Mouse (Mus musculus) embryo, embryonic 9.5 days (tissue): ENCODE data around the gene Gbp6.
"Not testable (repeated sequence)": the region's sequence is repeated elsewhere in the genome, so short reads cannot be mapped to it uniquely, and the experiment has no call there.

Experiments used
- DNase-seq: peaks from one replicate; pipeline ENCODE4 v3.0.0-alpha.2; 2017; ENCODE audit errors: extremely low spot score

The Gbp6 gene

DNA sequence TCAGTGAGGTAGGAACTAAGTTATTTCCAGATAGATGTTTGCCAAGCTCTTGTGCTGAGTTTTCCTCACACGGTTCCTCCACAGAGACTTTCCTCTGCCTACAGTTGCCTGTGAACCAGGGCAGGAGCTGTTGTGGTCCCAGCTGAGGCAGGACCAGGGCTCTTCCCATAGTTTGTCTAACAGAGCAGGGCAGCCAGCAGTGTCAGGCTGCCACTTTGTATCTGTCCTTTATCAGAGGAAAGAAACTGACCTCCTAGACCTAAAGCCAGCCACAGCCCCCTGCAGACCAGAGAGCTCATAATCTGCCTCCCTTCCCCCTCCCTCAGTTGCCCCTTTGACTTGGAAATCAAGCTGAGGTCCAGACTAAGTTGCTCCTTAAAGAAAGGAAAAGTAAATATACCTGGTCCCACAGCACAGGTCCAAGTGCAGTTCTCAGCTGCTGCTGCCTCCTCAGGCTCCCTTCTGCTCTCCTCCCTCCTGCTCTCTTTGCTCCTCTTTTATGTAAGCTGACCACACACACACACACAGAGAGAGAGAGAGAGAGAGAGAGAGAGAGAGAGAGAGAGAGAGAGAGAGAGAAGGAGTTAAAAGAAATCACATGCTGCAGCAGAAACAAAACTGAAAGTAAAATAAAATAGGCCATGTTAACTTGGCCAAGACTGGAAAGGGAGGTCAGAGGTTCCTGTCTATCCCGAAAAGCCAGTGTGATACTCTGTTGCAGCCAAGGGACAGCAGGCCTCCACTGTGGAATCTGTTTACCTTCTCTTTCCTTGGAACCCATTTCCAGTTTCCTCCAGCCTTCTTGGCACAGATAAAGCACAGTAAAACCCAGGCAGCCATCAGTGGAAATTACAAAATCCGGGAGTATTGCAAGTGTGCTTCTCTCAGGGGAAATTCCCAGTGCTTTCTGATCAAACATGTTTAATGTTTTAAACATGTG lies at the start of gene Gbp6, which contains the start of gene Gm43302:
Gbp6 (minus strand) TSS at position 473 of the 940 bp plus-strand sequence.
Gm43302 (minus strand) TSS at position 470 of the 940 bp plus-strand sequence.
- not testable (repeated sequence) for DNase-seq

DNA sequence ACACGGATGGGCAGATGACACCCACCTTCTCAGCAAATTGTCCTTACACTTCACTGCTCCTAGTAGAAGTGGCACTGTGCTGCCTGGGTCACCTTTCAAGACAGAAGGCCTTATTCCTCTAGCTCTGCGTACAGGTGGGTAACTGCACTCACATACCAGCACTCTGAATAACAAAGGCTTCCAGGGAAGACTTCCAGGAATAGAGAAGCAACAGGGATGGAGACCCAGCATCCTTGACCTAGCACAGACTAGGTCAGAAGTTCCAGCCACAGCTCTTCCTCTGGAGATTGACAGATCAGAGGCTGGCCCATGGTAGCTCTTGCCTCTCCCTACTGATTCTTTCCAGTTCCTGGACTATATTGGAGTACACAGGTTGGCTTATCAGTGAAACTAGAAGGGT lies 47.8 kb upstream of the Gbp6 start:
- no peak for DNase-seq

DNA sequence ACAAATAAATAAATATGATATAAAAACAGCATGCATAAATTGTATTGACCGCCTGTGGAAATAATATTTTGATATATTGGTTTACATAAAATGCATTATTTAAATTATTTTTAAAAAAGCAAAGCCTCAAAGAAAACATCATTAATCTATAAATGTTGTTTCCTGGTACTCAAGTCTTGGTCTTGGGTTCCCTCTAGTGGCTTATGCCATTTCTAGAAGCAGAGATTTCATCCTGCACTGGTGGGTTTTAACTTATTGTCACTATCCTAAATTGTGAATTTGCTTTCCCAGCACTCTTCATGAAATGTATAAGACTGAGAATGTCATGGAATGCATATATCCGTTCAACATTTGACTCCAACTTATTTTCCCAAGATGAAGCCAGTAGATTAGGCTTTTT lies 29.0 kb upstream of the Gbp6 start:
- DNase-seq: no peak

- no peak for DNase-seq
These were observed 17.4 kb upstream of the Gbp6 start for GRCm38 (mm10) chr5:105310941-105311340.

- not testable (repeated sequence) for DNase-seq
These were observed 15.7 kb upstream of the Gbp6 start for GRCm38 (mm10) chr5:105309148-105309547.

GRCm38 (mm10) chr5:105306946-105307345 lies 13.4 kb upstream of the Gbp6 start:
- not testable (repeated sequence) for DNase-seq

DNA sequence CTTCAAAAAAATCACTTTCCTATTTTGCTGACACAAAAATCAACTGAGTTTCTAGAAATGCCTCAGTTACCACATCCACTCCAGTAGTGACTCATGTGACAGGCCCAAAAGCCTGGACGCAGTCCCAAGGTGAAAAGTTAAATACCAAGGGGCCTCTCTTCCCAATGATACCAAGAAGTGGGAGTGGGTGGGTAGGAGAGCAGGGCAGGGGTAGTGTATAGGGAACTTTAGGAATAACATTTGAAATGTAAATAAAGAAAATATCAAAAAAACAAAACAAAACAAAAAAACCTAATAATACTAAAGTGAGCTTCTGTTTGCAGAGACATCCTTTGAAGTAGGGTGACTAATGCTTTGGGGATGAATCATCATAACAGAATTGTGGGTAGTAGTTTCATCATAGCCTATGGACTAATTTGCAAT lies 12.7 kb upstream of the Gbp6 start:
- no peak for DNase-seq

DNA sequence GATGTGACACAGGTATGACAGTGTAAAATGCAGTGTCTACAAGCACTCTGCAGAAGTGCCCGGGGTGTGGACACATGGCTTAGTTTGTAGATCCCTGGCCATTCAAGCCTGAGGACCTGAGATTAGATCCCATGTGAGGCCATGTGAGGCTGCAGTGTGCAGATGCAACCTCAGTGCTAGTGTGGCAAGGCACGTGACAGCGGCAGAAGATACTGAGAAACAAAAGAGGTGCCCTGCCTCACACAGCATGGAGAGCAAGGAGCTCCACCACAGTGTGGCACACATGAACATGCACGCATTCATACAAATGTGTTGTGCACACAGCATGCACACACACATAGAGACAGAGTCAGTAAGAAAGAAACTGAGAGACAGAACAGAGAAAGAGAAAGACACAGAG lies 12.2 kb upstream of the Gbp6 start:
- DNase-seq: not testable (repeated sequence)

DNA sequence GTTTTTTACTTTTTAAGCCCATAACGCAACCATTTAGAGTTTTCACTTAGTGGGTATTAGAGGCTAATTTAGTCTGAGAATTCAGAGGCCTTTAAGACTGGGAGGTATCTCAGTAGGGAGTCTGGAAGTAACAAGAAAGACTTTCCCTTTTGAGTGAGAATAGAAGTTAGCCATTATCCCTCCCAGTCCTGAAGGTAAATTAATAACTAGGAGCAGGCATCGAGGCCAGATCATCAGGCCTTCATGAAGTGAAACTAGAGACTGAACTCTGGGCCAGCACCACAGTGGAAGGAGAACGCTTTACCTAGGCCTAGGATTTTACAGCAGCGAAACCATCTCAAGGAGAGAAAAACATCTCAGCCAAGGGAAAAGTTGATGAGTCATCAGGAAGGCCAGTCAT lies 8.5 kb upstream of the Gbp6 start:
- DNase-seq: no peak

- no peak for DNase-seq
These were observed 8.0 kb upstream of the Gbp6 start for GRCm38 (mm10) chr5:105301531-105301930.

GRCm38 (mm10) chr5:105295746-105296145 lies 2.2 kb upstream of the Gbp6 start:
- DNase-seq: no peak

DNA sequence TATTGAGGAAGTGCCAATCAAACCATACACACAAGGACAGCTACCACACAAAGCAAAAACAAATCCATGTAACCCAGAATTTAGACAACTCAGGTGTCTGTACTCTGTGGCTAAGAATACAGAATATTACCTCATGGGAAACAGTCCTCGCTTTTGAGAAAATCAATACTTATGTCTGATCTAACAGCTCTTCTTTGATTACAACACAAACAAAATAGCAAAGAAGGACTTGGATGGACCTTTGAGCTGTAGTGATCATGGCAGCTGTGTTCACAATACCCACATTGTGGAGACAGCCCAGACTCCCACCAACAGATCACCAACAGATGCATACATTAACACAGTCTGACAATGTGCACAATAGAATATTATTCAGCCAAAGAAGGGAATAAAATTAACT lies 1.0 kb downstream of the Gbp6 start:
- DNase-seq: no peak

DNA sequence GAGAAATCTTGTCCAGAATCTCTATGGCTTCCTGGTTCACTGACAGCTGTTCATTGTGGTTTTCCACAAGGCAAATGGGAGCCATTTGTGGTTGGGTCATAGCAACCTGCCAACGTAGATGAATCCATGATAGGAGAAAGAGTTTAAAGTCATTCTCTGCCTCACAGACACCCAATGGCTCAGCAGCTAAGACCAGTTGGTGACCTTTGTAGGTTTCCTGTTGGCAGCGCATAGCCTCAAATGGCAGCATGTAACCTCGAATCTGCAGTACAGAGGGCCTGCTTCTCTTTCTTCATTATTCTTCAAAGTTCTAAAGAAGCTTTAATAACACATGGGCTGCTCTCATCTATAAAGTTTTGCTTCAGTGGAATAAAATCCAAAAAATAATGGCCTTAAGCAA lies 2.6 kb downstream of the Gbp6 start:
- DNase-seq: not testable (repeated sequence)

- DNase-seq: not testable (repeated sequence)
These were observed 32.8 kb downstream of the Gbp6 start for GRCm38 (mm10) chr5:105260673-105261072.

- no peak for DNase-seq
These were observed 41.0 kb downstream of the Gbp6 start for GRCm38 (mm10) chr5:105252491-105252890.

- not testable (repeated sequence) for DNase-seq
These were observed 48.8 kb downstream of the Gbp6 start for GRCm38 (mm10) chr5:105244741-105245140.

- DNase-seq: not testable (repeated sequence)
These were observed 52.5 kb downstream of the Gbp6 start for GRCm38 (mm10) chr5:105240982-105241381.

GRCm38 (mm10) chr5:105239483-105240047 lies 53.9 kb downstream of the Gbp6 start, which contains the start of gene Gbp10:
Gene Gbp10, minus strand, starts transcription at chr5:105239533.
- not testable (repeated sequence) for DNase-seq

GRCm38 (mm10) chr5:105238402-105238801 lies 55.1 kb downstream of the Gbp6 start:
- not testable (repeated sequence) for DNase-seq

DNA sequence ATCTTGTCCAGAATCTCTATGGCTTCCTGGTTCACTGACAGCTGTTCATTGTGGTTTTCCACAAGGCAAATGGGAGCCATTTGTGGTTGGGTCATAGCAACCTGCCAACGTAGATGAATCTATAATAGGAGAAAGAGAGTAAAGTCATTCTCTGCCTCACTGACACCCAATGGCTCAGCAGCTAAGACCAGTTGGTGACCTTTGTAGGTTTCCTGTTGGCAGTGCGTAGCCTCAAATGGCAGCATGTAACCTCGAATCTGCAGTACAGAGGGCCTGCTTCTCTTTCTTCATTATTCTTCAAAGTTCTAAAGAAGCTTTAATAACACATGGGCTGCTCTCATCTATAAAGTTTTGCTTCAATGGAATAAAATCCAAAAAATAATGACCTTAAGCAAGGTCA lies 57.5 kb downstream of the Gbp6 start:
- not testable (repeated sequence) for DNase-seq
